Mouse (Mus musculus): ENCODE measurements around the gene Kat6b. TPM values are rescaled to one million over a fixed set of nuclear protein-coding genes. Genes with fewer than 3 reads are reported as not detected.
A peak's percentile ranks its signal among the peaks of the same experiment; 100 is the strongest.

Gene Kat6b
- total RNA-seq, 2 experiments from 2014 or later = 38.7 to 39.5 TPM

DNA sequence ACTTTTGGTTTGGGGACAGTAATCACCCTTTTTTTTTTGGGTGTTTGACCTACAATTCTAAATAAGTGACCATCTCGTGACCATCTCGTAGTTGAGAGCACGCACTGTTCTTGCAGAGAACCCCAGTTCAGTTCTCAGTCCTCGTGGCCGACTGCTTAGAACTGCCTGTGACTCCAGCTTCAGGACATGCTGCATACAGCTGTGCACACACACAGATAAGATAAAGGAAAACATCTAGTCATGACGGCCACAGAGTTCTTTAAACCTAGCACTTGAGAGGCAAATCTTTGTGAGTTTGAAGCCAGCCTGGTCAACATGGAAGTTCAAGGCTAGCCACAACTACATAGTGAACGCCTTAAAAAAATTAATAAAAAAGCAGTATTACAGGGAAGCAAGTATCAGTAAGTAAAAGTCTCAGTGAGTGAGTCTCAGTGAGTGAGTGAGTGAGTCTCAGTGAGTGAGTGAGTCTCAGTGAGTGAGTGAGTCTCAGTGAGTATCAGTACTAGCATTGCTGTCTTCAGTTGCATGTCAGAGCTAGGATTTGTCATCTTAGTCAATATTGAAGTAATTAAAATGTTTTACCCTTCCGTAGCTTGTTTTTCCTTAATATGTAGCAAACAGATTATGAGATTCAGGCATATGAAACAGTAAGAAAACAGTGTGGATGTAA, 80.3 kb downstream of the Kat6b start:
- no peak for DNase-seq

DNA sequence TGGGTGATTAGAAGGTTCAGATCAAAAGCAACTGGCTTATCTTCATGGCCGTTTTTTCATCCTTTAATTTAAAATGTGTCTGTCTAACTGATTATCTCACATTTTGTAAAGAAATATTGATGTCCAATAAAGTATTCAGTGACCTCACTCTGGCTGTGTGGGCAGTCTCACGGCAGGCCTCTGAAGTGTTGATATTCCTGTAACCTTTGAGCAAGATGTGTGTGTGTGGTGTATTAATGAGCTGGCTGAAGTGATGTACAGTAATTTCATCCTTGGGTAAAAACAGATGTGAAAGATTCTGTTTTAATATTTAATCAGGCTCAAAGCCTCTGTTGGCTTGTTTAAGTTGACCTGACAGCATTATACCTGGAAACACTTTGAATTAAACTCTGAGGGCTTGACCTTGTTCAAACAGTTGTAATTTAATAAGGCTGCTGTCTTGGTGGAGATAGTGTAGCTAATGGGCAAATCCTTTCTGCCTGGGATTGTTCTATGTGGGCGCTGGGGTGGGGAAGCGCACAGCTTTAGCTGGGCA, 82.4 kb downstream of the Kat6b start:
- DNase-seq = no peak

- no peak for DNase-seq
These were observed 84.5 kb downstream of the Kat6b start for GRCm38 (mm10) chr14:21565541-21566353.

DNA sequence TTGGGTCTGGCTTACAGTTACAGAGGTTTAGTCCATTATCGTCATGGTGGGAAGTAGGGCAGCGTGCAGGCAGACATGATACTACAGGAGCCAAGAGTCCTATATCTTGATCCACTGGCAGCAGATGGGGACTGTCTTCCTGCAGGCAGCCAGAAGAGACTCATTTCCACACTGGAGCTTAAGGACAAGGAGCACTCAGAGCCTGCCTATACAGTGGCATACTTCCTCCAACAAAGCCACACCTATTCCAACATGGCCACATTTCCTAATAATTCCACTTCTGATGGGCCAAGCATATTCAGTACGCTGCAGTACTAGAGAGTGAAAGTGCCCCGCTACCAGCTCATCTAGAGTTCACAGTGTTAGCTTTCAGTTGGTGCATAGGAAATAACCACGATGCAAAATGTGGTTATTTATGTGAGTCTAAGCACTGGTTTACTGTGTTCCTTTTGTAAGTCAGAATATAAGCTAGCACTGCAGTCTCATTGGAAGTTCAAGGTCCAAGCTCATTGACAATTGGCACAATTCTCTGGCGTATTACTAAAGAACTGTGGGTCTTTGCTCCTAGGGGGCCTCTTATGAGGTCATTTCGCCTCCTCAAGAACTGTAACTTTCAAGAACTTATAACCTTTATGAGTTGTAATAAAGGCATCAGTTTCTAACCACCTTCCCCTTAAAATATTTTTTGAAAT, 86.2 kb downstream of the Kat6b start:
- no peak for DNase-seq

GRCm38 (mm10) chr14:21568821-21569220, 87.6 kb downstream of the Kat6b start:
- DNase-seq = no peak

GRCm38 (mm10) chr14:21574686-21575309, 93.6 kb downstream of the Kat6b start:
- DNase-seq = no peak

GRCm38 (mm10) chr14:21576867-21577266, 95.6 kb downstream of the Kat6b start:
- no peak for DNase-seq

DNA sequence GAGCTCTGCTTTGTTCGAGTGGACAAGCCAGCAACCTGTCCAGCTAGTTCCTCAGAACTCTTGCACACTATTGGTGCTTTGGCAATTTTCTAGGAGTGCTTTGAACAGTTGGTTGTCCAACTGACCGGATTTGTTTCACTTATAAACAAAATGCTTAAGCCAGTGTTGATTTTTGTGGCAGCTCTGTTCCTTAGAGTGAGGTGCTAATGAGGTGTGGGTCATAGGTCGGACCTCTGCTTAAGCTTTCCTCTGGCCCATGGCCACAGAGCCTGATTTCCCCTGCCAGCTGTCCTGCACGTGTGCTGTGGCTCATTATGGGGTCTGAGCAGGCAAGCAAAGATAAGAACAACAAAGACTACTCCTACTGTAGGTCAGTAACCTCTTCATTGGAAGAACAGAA, 100.0 kb downstream of the Kat6b start:
- DNase-seq = no peak

DNA sequence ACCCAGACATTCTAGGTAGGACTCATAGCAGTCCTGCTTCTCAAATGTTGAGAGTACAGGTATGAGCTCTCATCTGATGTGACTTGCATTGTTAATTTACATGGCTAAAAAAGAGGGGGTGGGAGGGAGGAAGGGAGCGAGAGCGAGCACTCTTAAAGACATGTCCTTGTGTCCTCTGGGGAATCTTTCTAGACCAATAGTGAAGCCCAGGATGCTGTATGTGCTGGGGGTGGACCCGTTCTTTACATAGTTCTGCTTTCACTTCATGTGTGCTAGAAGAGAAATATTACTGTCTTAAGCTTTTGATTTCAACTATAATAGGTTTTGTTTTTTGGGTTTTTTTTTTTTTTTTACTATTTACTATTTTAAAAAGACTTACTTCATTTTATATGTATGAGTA, 101.1 kb downstream of the Kat6b start:
- no peak for DNase-seq

DNA sequence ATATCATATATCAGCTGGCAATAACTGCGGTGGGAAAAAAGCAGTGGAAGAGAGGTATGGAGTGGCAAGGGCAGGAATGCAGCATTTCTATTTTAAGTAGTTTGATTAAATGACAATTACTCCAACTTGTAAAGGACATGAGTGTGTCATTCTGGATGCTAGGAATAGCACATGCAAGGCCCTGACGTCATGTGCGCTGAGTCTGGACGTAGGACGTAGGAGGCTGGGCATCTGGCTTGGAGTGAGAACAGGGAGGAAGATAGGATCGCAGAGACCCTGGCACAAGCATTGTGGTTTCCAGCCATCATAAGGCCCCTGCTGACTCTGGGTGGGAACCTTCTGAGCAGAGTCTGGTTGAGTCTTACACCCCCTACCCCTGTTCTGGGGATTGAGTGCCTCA, 101.8 kb downstream of the Kat6b start:
- DNase-seq = peak; percentile 73

DNA sequence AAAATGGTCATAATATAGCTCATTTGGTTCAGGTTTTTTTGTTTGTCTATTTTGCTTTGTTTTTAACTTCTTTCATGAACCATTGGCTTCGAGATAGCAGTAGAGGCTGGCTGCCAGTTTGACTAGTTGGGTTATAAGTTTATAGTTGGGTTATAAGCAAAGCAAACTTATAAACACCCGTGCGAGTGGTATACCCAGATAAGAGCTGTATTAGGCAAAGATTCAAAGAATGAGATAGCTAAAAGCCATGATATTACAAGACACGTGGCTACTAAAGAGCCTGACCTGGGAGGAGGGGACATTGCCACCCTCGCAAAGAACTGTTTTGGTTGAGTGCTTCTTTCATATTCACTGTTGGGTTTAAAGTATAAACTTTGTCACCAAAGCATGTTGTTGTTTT, 102.6 kb downstream of the Kat6b start:
- no peak for DNase-seq

GRCm38 (mm10) chr14:21584468-21585135, 103.4 kb downstream of the Kat6b start:
- peak; percentile 23 for DNase-seq

GRCm38 (mm10) chr14:21585491-21586251, 104.4 kb downstream of the Kat6b start:
- no peak for DNase-seq

- DNase-seq = no peak
These were observed 105.4 kb downstream of the Kat6b start for GRCm38 (mm10) chr14:21586481-21587118.

GRCm38 (mm10) chr14:21587931-21588330, 106.7 kb downstream of the Kat6b start:
- DNase-seq = no peak

DNA sequence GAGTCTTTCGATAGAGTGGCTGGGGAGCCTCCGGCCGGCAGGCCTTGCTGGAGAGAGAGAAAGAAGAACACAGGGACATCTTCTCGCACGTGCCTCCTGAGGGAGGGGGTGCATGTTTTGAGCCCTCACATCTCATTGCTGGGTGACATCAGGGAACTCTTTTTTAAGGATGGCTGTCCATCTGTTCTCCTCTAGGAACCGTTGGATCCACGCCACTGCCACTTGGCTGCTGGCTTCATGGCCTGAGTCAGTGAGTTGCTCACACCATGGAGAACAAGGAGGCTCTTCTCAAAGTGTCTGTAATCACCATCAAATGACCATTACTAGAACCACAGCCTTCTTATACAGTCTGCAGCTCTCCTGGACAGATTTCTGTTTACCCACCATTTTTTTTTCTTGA, 108.4 kb downstream of the Kat6b start:
- DNase-seq = peak; percentile 64

- DNase-seq = no peak
These were observed 109.0 kb downstream of the Kat6b start for GRCm38 (mm10) chr14:21590205-21590604.

- DNase-seq = no peak
These were observed 110.9 kb downstream of the Kat6b start for GRCm38 (mm10) chr14:21592152-21592551.

DNA sequence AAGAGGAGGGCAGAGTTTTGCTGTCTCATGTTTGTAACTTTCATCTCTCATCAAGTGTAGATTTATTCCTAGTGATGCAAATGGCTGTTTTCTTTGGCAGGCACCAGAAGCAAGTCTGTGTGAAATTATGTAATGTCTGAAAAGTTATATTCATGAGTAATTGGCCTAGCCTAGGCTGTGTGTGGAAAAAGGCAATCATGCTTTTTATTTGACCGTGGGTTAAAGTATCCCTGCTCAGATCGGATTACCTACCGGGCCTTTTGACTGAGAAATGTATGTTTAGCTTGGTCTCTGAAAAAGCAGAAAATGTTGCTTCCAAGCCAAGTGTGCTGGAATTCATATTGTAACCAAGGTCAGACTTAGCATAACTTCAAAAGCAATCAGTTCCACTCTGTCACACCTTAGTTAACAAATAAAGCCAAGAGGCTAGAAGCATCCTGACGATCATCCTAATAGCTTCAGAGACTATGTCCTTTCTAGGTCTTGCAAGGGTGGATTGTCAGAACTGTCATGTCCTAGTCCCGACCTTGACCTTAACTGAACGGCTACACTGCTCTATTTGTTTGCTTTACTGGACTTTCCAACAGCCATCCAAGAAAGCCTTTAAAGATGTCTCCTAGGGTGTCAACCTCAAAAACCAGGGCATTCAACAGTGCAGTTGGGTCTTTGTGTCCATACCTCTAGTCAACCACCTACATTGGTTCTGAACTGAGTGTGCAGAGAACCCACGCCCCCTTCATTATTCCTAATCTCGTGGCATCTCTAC, 111.9 kb downstream of the Kat6b start:
- DNase-seq = no peak

Data from heart, postnatal 4 days (tissue).